In genomic region chr17:42694730-42695129, GRCm38 (mm10) we compare ENCODE assay signal across 17 mouse cellular contexts. TPM values are rescaled to one million over a fixed set of nuclear protein-coding genes. Genes with fewer than 3 reads are reported as not detected.
DNase-seq lines count a peak whose midpoint lies in the region; ATAC-seq and TF ChIP-seq lines count a peak whose summit lies in the region.
"Had no signal": no experiment of that assay in that cellular context is flagged by ENCODE, and none has a peak within 500 bp of the region (broad histone marks: within the 10 kb centered on the region; RNA-seq: fewer than 3 reads in every experiment).

No protein-coding gene starts in this region.

- no peak overlapping the region for H3K27ac ChIP-seq in layer of hippocampus, adult 2 months
- H3K27ac ChIP-seq: limb, embryonic 12.5 days; liver, embryonic 14.5 days; midbrain, embryonic 10.5 days; neural tube, embryonic 12.5 days had no signal

- no peak for DNase-seq in frontal cortex, postnatal 25 days (ENCODE audit: low spot score in 2 of 2)
- no peak for DNase-seq in layer of hippocampus, adult 2 months (ENCODE audit: low spot score in 2 of 2)
- no peak for DNase-seq in layer of hippocampus, adult 9-10 months (ENCODE audit: low spot score)
- peak; percentile 28 to 43 for DNase-seq in right cerebral cortex, adult 2 months (ENCODE audit: low spot score in 2 of 2)
- no peak for DNase-seq in right cerebral cortex, postnatal 25 days
- DNase-seq in right cerebral cortex, postnatal 10 days (ENCODE audit: low spot score in 2 of 2) = peak; percentile 37 to 51
- no peak for DNase-seq in ovary, adult 18-20 months (ENCODE audit: low spot score)
- DNase-seq: adrenal gland, adult 8-10 months; cerebellum, adult 2 months had no signal

- peak; percentile 44 for TF ChIP-seq CTCF in layer of hippocampus, adult 2 months (conservative IDR thresholded peaks at IDR 0.05)

- H3K4me3 ChIP-seq in layer of hippocampus, adult 2 months = no peak overlapping the region
- H3K4me3 ChIP-seq: limb, embryonic 12.5 days; midbrain, embryonic 10.5 days; neural tube, embryonic 12.5 days had no signal

- peak; percentile 75 for ATAC-seq in frontal cortex, adult (ENCODE audit: low TSS enrichment)
- ATAC-seq: hindbrain, embryonic 16.5 days; intestine, postnatal 0 days had no signal

RNA-seq across cellular contexts. Expression of gene Adgrf4, which starts 2.6 kb away (rescaled TPM):
- 1 to 10 TPM; 1.3 to 2.1 TPM for total RNA-seq in layer of hippocampus, adult 2 months (2021)
- total RNA-seq: monocyte, adult 5-6 weeks had no signal

RNA-seq across cellular contexts. Expression of gene Adgrf2, which starts 47.2 kb away (rescaled TPM):
- under 1 TPM; 0.71 to 0.74 TPM for total RNA-seq in layer of hippocampus, adult 2 months (2021)
- total RNA-seq: monocyte, adult 5-6 weeks had no signal

Comparison
In these comparisons a context has a peak if more than half of its experiments do, and no peak if none do; other contexts are left out.
1. DNase-seq: peak in right cerebral cortex, adult 2 months (2 of 2) and right cerebral cortex, postnatal 10 days (2 of 2); none in frontal cortex, postnatal 25 days (0 of 2), layer of hippocampus, adult 2 months (0 of 2), layer of hippocampus, adult 9-10 months (single experiment), right cerebral cortex, postnatal 25 days (single experiment) and ovary, adult 18-20 months (single experiment).